Mouse (Mus musculus): ENCODE measurements around the gene Rnasel.
A peak's percentile ranks its signal among the peaks of the same experiment; 100 is the strongest.

Gene Rnasel

DNA sequence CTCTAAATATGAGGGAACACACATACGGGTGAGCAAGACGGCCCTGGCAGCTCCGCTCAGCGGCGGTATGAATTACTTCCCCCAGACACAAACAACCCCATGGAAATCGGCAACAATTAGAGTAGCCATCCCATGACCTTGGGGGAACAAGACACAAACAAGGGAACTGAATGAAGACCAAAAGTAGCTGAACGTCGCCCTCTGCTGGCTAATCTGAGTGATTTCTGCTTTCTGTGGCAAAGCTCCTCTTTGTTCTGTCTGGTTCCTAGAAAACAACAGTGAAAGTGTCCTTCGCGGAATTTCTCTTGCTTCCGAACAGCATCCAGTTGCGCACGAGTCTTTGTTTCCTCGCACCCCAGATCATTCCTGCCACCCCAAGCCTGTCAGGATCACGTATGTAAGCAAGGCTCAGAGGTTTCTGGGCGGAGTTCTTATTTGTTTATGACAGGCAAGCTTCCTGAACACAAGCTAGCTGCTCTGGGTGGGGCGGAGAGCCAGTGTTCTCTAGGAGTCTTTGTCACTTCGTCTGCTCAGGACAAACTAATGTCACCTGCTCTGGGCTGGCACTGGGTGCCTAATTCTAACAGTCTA, at the start of gene Rnasel:
TSS of gene Rnasel (plus strand) at position 216 of the 591 bp plus-strand sequence.
- 0 out of 2 replicates have a peak, but pooled peaks have one; percentile 15 for TF ChIP-seq GATA4 (IDR thresholded peaks at IDR 0.05; ENCODE audit: insufficient replicate concordance, low read length)

DNA sequence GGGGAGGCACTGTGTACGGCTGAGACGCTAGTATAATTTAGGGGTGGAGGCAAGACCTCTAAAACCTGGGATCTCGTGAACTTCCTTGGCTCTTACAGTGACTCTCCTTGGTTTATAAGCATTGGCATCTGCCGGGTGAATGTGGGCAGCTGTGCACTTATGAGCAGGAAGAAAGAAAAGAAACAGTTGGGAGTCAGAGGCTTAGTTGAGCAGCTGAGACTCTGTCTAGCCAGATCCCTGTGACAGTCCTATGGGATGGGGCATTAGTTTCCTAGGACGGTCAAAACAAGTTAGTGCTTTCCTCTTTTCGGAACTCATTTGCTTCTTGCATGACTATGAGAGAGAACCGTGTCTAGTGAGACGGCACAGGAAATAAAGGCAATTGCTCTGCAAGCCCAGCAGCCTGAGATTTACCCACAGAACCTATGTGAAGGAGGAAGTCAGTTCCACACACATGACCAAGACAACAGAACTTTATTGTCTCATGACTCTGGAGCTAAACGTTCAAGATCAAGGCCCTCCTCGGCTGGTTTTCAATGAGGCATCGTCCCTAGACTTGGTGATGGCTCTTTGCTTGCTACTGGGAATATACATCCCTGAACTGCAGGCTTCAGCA, 48.7 kb upstream of the Rnasel start:
- no peak for TF ChIP-seq GATA4 (IDR thresholded peaks at IDR 0.05; ENCODE audit: insufficient replicate concordance, low read length)

- peak; percentile 36; the same call in 1 of the 2 replicates for TF ChIP-seq GATA4 (IDR thresholded peaks at IDR 0.05; ENCODE audit: insufficient replicate concordance, low read length)
Measured at GRCm38 (mm10) chr1:153701461-153701860, 47.8 kb upstream of the Rnasel start.

GRCm38 (mm10) chr1:153702166-153702852, 46.9 kb upstream of the Rnasel start:
- TF ChIP-seq GATA4 (IDR thresholded peaks at IDR 0.05; ENCODE audit: insufficient replicate concordance, low read length): peak; percentile 44

DNA sequence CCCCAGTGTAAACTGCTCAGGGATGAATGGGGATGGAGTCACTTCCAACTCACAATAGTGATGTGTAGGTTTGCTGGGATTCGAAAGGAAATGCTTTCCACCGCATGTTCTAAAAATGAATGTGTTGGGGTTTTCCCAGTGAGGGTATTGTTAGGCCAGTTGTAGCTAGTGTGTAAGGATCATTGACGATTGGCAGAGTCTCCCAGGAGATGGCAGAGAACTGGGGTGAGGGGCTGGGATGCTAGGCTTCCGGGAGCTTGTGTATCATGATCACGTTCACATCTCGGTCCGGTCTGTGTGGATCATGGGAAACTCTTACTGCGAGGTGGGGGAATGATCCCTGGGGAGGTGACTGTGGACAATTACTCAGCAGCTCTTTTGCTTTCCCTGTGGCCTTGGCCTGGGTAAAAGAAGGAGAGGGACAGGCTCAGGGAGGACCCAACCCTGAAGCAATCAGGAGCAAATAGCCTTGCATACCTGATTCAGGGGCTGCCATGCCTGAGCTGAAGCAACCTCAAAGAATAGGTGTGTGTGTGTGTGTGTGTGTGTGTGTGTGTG, 46.3 kb upstream of the Rnasel start:
- TF ChIP-seq GATA4 (IDR thresholded peaks at IDR 0.05; ENCODE audit: insufficient replicate concordance, low read length): no peak

- no peak for TF ChIP-seq GATA4 (IDR thresholded peaks at IDR 0.05; ENCODE audit: insufficient replicate concordance, low read length)
Measured at GRCm38 (mm10) chr1:153703445-153703991, 45.7 kb upstream of the Rnasel start.

- TF ChIP-seq GATA4 (IDR thresholded peaks at IDR 0.05; ENCODE audit: insufficient replicate concordance, low read length): no peak
Measured at GRCm38 (mm10) chr1:153704174-153704573, 45.1 kb upstream of the Rnasel start.

DNA sequence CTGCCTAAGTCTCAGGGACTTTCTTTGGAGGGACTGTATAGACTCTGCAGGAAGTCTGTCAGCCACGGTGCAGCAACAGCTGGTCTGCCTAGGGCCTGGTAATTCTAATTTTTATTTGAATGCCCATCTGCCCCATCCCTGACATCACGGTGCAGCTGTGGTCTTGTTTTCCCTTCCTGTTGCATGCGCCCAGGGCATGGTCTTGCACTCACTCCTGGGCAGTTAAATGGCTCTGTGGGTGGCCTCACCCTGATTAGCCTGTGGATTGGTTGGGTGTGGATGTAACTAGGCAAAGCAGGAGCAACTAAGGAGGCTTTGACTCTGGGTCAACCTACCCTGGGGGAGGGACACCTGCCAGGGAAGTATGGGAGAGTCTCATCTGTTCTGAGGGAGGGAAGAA, 44.2 kb upstream of the Rnasel start:
- TF ChIP-seq GATA4 (IDR thresholded peaks at IDR 0.05; ENCODE audit: insufficient replicate concordance, low read length): no peak

GRCm38 (mm10) chr1:153708626-153709025, 40.6 kb upstream of the Rnasel start:
- no peak for TF ChIP-seq GATA4 (IDR thresholded peaks at IDR 0.05; ENCODE audit: insufficient replicate concordance, low read length)

DNA sequence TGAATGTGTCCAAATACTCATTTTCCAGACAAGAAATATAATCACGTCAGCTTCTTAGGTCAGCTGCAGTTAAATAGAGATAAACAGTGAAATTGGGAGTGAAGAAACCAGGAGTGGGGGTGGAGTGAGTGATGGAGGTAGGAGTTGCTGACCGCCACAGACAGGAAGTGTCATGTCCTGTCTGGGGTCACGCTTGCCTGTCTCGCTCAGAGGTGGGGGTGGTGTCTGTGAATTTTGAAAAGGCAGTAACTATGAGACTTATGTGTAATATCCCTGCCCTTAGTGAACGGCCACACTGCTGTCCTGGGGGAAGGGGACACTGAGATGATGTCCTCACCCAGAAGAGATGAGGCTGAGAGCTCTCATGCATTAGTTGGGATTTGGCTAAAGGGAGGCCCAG, 39.8 kb upstream of the Rnasel start:
- no peak for TF ChIP-seq GATA4 (IDR thresholded peaks at IDR 0.05; ENCODE audit: insufficient replicate concordance, low read length)

- TF ChIP-seq GATA4 (IDR thresholded peaks at IDR 0.05; ENCODE audit: insufficient replicate concordance, low read length): no peak
Measured at GRCm38 (mm10) chr1:153711544-153712262, 37.5 kb upstream of the Rnasel start.

GRCm38 (mm10) chr1:153712633-153713032, 36.6 kb upstream of the Rnasel start:
- no peak for TF ChIP-seq GATA4 (IDR thresholded peaks at IDR 0.05; ENCODE audit: insufficient replicate concordance, low read length)

DNA sequence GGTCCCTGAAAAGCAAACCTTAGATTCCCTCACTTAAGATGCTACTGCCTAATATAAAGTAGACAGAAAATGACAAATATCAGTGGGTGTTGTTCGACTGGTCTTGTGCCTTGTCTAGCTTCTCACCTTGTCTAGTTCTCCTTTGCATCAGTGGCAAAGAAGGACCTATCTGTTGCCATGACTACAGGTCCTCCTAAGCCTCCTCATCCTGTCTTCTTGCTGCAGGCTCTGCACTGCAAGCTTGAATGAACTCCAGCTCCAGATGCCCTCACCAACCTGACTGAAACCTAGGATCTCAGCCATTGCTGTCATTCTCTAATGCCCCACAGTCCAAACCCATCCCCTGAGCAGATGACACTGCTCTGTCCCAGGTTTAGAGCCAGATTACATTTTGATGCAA, 31.2 kb upstream of the Rnasel start:
- no peak for TF ChIP-seq GATA4 (IDR thresholded peaks at IDR 0.05; ENCODE audit: insufficient replicate concordance, low read length)

- TF ChIP-seq GATA4 (IDR thresholded peaks at IDR 0.05; ENCODE audit: insufficient replicate concordance, low read length): no peak
Measured at GRCm38 (mm10) chr1:153720935-153721334, 28.3 kb upstream of the Rnasel start.
